Mouse (Mus musculus) lung, adult 2 months (tissue): ENCODE results near the gene D5Ertd579e. TPM values are rescaled to one million over a fixed set of nuclear protein-coding genes. Genes with fewer than 3 reads are reported as not detected.

Experiments
- DNase-seq: peaks from one replicate; pipeline ENCODE4 v3.0.0; 2022
- H3K4me1 ChIP-seq: fragments of 200-500 bp; 2 replicates; pipeline ENCODE4 v1.6.1; 2011; ENCODE audit warnings: low read length; ENCODE audit not compliant: control insufficient read depth, insufficient read depth
- H3K4me3 ChIP-seq: fragments of 200-500 bp; replicated peaks from 2 replicates; pipeline ENCODE3; 2011; ENCODE audit warnings: low read depth, mild to moderate bottlenecking, control low read depth, low read length; ENCODE audit errors: extremely low read depth
- CTCF ChIP-seq: fragments of 200-500 bp; IDR thresholded peaks from 2 replicates; pipeline ENCODE4 v1.5.1; 2011; ENCODE audit warnings: mild to moderate bottlenecking, low read length, control low read depth; ENCODE audit not compliant: insufficient read depth
- POLR2A ChIP-seq: fragments of 200-500 bp; IDR thresholded peaks from 2 replicates; pipeline ENCODE4 v1.6.1; 2011; ENCODE audit warnings: low read depth, mild to moderate bottlenecking, control low read depth, low read length, borderline replicate concordance; ENCODE audit errors: extremely low read depth
- WGBS: fragments of 180-500 bp; shearing (Covaris S2); methylation state at CpG from one replicate; pipeline ENCODE4 v1.1.7; 2018; 5-methylcytosine and 5-hydroxymethylcytosine counted together
- polyA plus RNA-seq: library from polyadenylated mRNA; depleted of rRNA; stranded (reverse); fragments of >200 nt; gene quantifications from 2 replicates; pipeline ENCODE4 v1.2.3, GENCODE M21; 2012

D5Ertd579e gene
- polyA plus RNA-seq, 1 experiment, result 23.3 TPM

DNA sequence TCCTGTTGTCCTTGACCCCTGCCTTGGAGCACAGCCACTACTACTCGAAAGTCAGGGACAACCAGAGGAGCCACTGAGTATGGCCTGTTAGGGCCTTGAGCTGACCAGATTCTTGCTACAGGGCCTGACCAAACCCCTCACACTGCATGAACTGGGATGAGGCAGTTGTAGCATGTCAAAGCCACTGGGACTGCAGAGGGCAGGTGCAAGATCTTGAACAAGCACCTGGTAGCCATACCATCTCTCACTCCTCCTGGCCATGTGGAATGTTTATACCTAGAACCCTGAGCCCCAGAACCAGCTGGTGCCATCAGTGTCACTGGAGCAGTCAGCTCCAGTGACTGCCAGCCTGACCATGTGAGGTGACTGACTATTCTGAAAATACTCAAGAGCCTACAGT, 96.9 kb downstream of the D5Ertd579e start:
- H3K4me3 ChIP-seq, result no peak overlapping the region
- H3K4me1 ChIP-seq, result no peaks in the 10 kb centered on the region
- no peak for DNase-seq
- TF ChIP-seq CTCF (no peak), POLR2A (no peak)
- 72% methylated on average over 1 of the region's 1 CpGs for WGBS

- Histone ChIP-seq H3K4me3 (no peak overlapping the region), H3K4me1 (no peaks in the 10 kb centered on the region)
- TF ChIP-seq POLR2A (no peak), CTCF (peak; percentile 41; the same call in 1 of the 2 replicates)
- 29% methylated on average over 4 of the region's 4 CpGs for WGBS
- no peak for DNase-seq
These were observed 98.2 kb downstream of the D5Ertd579e start for GRCm38 (mm10) chr5:36597653-36598052.

GRCm38 (mm10) chr5:36596225-36596624, 99.6 kb downstream of the D5Ertd579e start:
- no peak for DNase-seq
- TF ChIP-seq CTCF (no peak), POLR2A (no peak)
- H3K4me1 ChIP-seq, result no peaks in the 10 kb centered on the region
- 59% methylated on average over 5 of the region's 5 CpGs for WGBS
- H3K4me3 ChIP-seq, result no peak overlapping the region

GRCm38 (mm10) chr5:36595115-36595514, 100.7 kb downstream of the D5Ertd579e start:
- 26% methylated on average over 3 of the region's 3 CpGs for WGBS
- H3K4me3 ChIP-seq, result no peak overlapping the region
- TF ChIP-seq CTCF, result no peak
- no peak for TF ChIP-seq POLR2A
- H3K4me1 ChIP-seq, result no peaks in the 10 kb centered on the region
- no peak for DNase-seq

GRCm38 (mm10) chr5:36594344-36594743, 101.5 kb downstream of the D5Ertd579e start:
- Histone ChIP-seq H3K4me1 (no peaks in the 10 kb centered on the region), H3K4me3 (no peak overlapping the region)
- WGBS, result 77% methylated on average over 3 of the region's 3 CpGs
- DNase-seq, result no peak
- TF ChIP-seq POLR2A (no peak), CTCF (no peak)

GRCm38 (mm10) chr5:36593176-36593575, 102.6 kb downstream of the D5Ertd579e start, which contains the start of gene Tbc1d14:
Tbc1d14 (minus strand) TSS chr5:36593276.
- 81% methylated on average over 5 of the region's 5 CpGs for WGBS

DNA sequence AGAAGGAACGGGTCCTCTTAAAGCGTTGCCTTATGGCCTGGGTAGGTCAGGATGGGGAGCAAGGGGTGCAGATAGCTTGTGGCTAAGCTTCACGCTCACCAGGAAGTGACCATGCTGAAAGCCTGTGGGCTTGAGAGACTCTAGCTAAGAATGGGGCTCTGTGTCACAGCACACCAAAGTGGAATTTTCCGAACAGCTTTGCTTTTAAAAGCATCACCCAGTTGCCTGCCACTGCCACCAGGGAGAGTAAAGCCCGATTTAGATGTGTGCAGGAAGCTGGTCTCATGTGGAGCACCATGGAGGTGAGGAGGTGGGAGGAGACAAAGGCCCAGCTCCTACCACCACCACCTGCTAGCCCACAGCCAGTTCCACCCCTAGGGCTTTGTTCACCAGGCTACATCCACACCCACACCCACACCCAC, 105.3 kb downstream of the D5Ertd579e start:
- TF ChIP-seq CTCF (no peak), POLR2A (no peak)
- DNase-seq, result no peak
- Histone ChIP-seq H3K4me3 (no peak overlapping the region), H3K4me1 (no peaks in the 10 kb centered on the region)
- 52% methylated on average over 5 of the region's 5 CpGs for WGBS

More at GRCm38 (mm10) chr5:36593176-36593575, 102.6 kb downstream of the D5Ertd579e start, which contains the start of gene Tbc1d14:
- Histone ChIP-seq H3K4me3 (no peak within 1 kb of the TSS), H3K4me1 (no peaks in the 10 kb centered on the region)
- TF ChIP-seq POLR2A (no peak), CTCF (no peak)
- DNase-seq, result no peak

- TF ChIP-seq CTCF (0 out of 2 replicates have a peak, but pooled peaks have one; percentile 13), POLR2A (no peak)
- Histone ChIP-seq H3K4me3 (no peak overlapping the region), H3K4me1 (0 out of 2 replicates have a peak, but pooled peaks cover 3% of the 10 kb centered on the region)
- no peak for DNase-seq
- 65% methylated on average over 6 of the region's 6 CpGs for WGBS
These were observed 111.5 kb downstream of the D5Ertd579e start for GRCm38 (mm10) chr5:36584299-36584698.

- Histone ChIP-seq H3K4me1 (0 out of 2 replicates have a peak, but pooled peaks cover 3% of the 10 kb centered on the region), H3K4me3 (peak overlapping the region; percentile 99)
- DNase-seq, result peak; percentile 100
- TF ChIP-seq POLR2A (0 out of 2 replicates have a peak, but pooled peaks have one; percentile 58), CTCF (no peak)
- 1% methylated on average over 54 of the region's 54 CpGs for WGBS
These were observed 113.7 kb downstream of the D5Ertd579e start for GRCm38 (mm10) chr5:36581924-36582642.
